Mouse (Mus musculus): Measurements from ENCODE around the gene Kif17.

DNA sequence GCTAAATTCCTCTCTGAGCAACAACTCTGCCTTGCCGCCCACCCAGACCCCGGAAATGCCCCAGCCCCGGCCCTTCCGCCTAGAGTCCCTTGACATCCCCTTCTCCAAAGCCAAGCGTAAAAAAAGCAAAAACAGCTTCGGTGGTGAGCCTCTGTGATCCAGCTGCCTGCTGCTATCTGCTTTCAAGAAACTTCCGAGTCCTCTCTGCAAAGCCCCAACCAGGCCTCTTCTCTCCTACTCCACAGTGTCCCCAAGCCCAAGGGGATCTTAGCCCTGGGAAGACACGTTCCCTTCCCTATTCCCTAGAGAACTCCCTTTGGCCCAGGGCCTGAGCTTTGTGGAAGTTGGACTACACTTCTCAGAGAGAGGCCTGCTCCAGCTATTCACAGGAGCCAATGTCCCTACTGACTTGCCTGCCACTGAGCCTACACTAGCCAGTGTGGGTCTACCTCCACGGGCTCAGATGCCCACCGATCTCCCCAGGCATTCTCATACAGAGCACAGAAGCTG is 51.1 kb downstream of the Kif17 start:
- TF ChIP-seq POLR2A (IDR thresholded peaks at IDR 0.05; ENCODE audit: control insufficient read depth, low read depth, low read length) (no peak), CTCF (IDR thresholded peaks at IDR 0.05; ENCODE audit: control insufficient read depth, insufficient read depth, insufficient replicate concordance, low read depth, low read length) (no peak)
